30 mouse cellular contexts compared by ENCODE assay signal in genomic region chr3:143954822-143955221, GRCm38 (mm10).
DNase-seq lines count a peak whose midpoint lies in the region; ATAC-seq and TF ChIP-seq lines count a peak whose summit lies in the region.
"Had no signal": no experiment of that assay in that cellular context is flagged by ENCODE, and none has a peak within 500 bp of the region (broad histone marks: within the 10 kb centered on the region; RNA-seq: fewer than 3 reads in every experiment).

No protein-coding gene starts in this region.

- H3K9me3 ChIP-seq in limb, embryonic 14.5 days (ENCODE audit: control insufficient read depth, low read length) = no peaks in the 10 kb centered on the region
- no peaks in the 10 kb centered on the region for H3K9me3 ChIP-seq in limb, embryonic 10.5 days (replicated peaks)
- H3K9me3 ChIP-seq: embryonic facial prominence, embryonic 10.5 days; embryonic facial prominence, embryonic 13.5 days; forebrain, embryonic 12.5 days; forebrain, embryonic 15.5 days; heart, embryonic 10.5 days; heart, embryonic 13.5 days; hindbrain, embryonic 10.5 days; hindbrain, embryonic 13.5 days had no signal

- H3K4me3 ChIP-seq in limb, embryonic 14.5 days (replicated peaks; ENCODE audit: low read length) = no peak overlapping the region
- no peak overlapping the region for H3K4me3 ChIP-seq in limb, embryonic 10.5 days
- H3K4me3 ChIP-seq: embryonic facial prominence, embryonic 10.5 days; embryonic facial prominence, embryonic 13.5 days; erythroblast, embryonic 14.5 days; forebrain, embryonic 12.5 days; forebrain, embryonic 15.5 days; heart, adult 2 months; heart, embryonic 10.5 days; heart, embryonic 13.5 days; hindbrain, embryonic 10.5 days; hindbrain, embryonic 13.5 days had no signal

- TF ChIP-seq POLR2A in limb, embryonic 14.5 days (IDR thresholded peaks at IDR 0.05; ENCODE audit: borderline replicate concordance, extremely low read depth, insufficient read depth, insufficient read length) = no peak

- intact Hi-C loops in heart, postnatal 14 days (cut with DNase I) = no loop called here

- H3K4me1 ChIP-seq in limb, embryonic 14.5 days (ENCODE audit: control insufficient read depth, insufficient read depth, low read length) = peaks cover 10% of the 10 kb centered on the region; the same call in 1 of the 2 replicates
- H3K4me1 ChIP-seq in limb, embryonic 10.5 days = peaks cover 2% of the 10 kb centered on the region
- H3K4me1 ChIP-seq: heart, embryonic 10.5 days; heart, embryonic 13.5 days; hindbrain, embryonic 10.5 days; hindbrain, embryonic 13.5 days had no signal

- no peak overlapping the region for H3K9ac ChIP-seq in limb, embryonic 14.5 days (ENCODE audit: low read depth, low read length, severe bottlenecking)
- H3K9ac ChIP-seq: embryonic facial prominence, embryonic 13.5 days; forebrain, embryonic 12.5 days; forebrain, embryonic 15.5 days; heart, embryonic 13.5 days; hindbrain, embryonic 13.5 days had no signal

- no peak overlapping the region for H3K27ac ChIP-seq in limb, embryonic 14.5 days (replicated peaks; ENCODE audit: low read depth, low read length)
- H3K27ac ChIP-seq in limb, embryonic 10.5 days = no peak overlapping the region
- H3K27ac ChIP-seq: embryonic facial prominence, embryonic 10.5 days; embryonic facial prominence, embryonic 13.5 days; forebrain, embryonic 12.5 days; forebrain, embryonic 15.5 days; heart, adult 2 months; heart, embryonic 10.5 days; heart, embryonic 13.5 days; hindbrain, embryonic 10.5 days; hindbrain, embryonic 13.5 days had no signal

- ATAC-seq in limb, embryonic 14.5 days (ENCODE audit: low FRiP score, low read depth) = no peak
- ATAC-seq in granulocyte monocyte progenitor cell, adult 5-6 weeks (replicated peaks; ENCODE audit: poor library complexity, severe bottlenecking) = peak; percentile 59
- ATAC-seq: forebrain, embryonic 15.5 days; hindbrain, embryonic 16.5 days had no signal

- WGBS in limb, embryonic 14.5 days = 75% methylated on average over 7 of the region's 7 CpGs
- WGBS in limb, embryonic 10.5 days = 89% methylated on average over 7 of the region's 7 CpGs

- DNase-seq in limb, embryonic 14.5 days (ENCODE audit: low spot score) = peak; percentile 6
- no peak for DNase-seq in limb, embryonic 10.5 days (ENCODE audit: low spot score)
- DNase-seq in thymus, postnatal 14 days = peak; percentile 13
- no peak for DNase-seq in thymus, adult 18-20 months
- DNase-seq in thymus, postnatal 4 days = peak; percentile 16
- no peak for DNase-seq in heart, postnatal 14 days
- DNase-seq: adrenal gland, adult 2 months; adrenal gland, postnatal 14 days; B cell, adult 2 months; cerebellum, adult 11 months; cerebellum, adult 2 months; cerebellum, adult 9-11 months; cerebellum, postnatal 25 days; embryo, embryonic 11 days; gastrocnemius, postnatal 10 days; gastrocnemius, postnatal 36 days; heart, adult 2 months had no signal

- no peaks in the 10 kb centered on the region for H3K36me3 ChIP-seq in limb, embryonic 14.5 days (ENCODE audit: control insufficient read depth, insufficient read depth, low read length)
- no peaks in the 10 kb centered on the region for H3K36me3 ChIP-seq in limb, embryonic 10.5 days
- H3K36me3 ChIP-seq: embryonic facial prominence, embryonic 10.5 days; embryonic facial prominence, embryonic 13.5 days; forebrain, embryonic 12.5 days; forebrain, embryonic 15.5 days; G1E; heart, embryonic 10.5 days; heart, embryonic 13.5 days; hindbrain, embryonic 10.5 days; hindbrain, embryonic 13.5 days had no signal

- H3K4me2 ChIP-seq in limb, embryonic 14.5 days (replicated peaks; ENCODE audit: low read depth, low read length, severe bottlenecking) = no peak overlapping the region
- H3K4me2 ChIP-seq: embryonic facial prominence, embryonic 13.5 days; forebrain, embryonic 12.5 days; forebrain, embryonic 15.5 days; heart, embryonic 13.5 days; hindbrain, embryonic 13.5 days had no signal

- H3K27me3 ChIP-seq in limb, embryonic 14.5 days (ENCODE audit: control insufficient read depth, insufficient read depth, low read length) = no peaks in the 10 kb centered on the region
- no peaks in the 10 kb centered on the region for H3K27me3 ChIP-seq in limb, embryonic 10.5 days (ENCODE audit: low read depth, poor library complexity, severe bottlenecking)
- H3K27me3 ChIP-seq: CH12.LX; embryonic facial prominence, embryonic 13.5 days; forebrain, embryonic 15.5 days; heart, embryonic 13.5 days; hindbrain, embryonic 13.5 days had no signal

Comparison
In these comparisons a context has a peak if more than half of its experiments do, and no peak if none do; other contexts are left out.
1. DNase-seq: peak in limb, embryonic 14.5 days (single experiment), thymus, postnatal 14 days (single experiment) and thymus, postnatal 4 days (single experiment); none in limb, embryonic 10.5 days (single experiment), thymus, adult 18-20 months (0 of 2) and heart, postnatal 14 days (0 of 2).